Mouse (Mus musculus) neutrophil, adult 83 days (primary cell): ENCODE data around the gene Rabif. TPM values are rescaled to one million over a fixed set of nuclear protein-coding genes. Genes with fewer than 3 reads are reported as not detected.

Experiments used
- total RNA-seq, 2 experiments: library from RNA; stranded (reverse); gene quantifications; one replicate each; pipeline ENCODE4 v1.2.4; 2023

Rabif gene
- 10 to 100 TPM; 17.7 to 20.5 TPM for total RNA-seq

GRCm38 (mm10) chr1:134494428-134495215 lies at the start of gene Rabif:
TSS of gene Rabif (plus strand) at chr1:134494648.

DNA sequence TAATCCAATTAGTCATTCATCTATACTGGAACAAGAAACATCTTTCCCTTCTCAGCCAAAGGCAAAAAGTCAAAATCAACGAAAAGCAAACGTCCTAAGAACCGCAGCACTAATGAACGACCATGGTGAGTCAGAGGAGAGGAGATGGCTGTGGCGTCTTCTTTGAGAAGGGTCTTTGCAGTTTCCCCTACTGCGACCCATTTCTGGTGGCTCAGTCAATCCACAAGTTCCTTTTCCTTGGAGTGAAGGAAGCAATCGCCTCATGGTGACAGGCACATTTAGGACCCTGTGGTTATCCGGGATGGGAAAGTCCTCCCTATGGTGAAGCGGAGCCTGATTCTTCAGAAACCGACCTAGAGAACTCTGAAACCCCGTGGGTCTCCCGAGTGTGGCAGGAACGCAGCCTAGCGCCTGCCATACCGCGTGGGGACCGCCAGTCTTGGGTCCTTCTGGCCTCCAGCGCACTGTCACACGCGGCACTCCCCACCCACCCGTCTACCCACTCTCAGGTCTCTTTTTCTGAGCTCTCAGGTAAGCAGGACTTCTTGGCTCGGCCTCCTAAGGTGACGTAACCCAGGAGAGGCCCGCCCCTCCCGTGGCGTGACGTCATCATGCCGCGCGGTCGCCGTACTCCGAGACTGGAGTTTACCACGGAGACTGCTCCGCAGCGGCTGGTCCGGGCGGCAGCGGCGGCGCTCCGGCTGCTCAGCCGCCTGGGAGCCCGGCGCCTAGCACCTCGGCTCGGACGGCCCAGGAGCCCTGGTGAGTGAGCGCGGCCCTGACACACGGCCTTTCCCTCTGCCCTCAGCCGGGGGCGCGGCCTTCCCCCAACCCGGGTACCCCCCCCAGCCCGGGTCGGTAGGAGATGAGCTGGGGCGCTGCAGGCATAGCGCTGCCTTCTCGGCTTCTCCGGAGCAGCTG lies 39.3 kb upstream of the Rabif start, which contains the start of gene Klhl12:
TSS of gene Klhl12 (plus strand) at position 628 of the 921 bp plus-strand sequence.

DNA sequence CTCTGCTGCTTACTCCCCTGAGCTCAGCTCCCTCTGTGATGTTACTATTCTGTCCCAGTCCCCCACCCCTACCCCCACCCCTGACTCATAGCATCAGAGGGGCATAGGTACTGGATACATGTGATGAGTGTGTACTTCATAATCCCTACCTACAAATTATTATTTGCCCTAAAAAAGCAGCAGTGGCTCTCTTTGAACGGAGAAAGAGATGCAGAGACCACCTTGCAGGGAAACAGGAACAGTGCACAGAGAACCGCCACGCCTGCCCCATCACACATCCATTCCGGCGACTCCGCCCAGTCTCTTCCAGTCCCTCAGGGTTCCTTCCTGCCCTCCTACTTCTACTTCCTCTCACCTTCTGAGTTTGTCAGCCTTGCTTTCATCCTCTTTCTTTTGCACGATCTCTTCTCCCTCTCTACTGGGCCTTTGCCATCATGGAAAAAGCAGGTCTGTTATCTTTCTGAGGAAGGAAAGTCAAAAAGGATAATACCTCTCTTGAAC lies 55.2 kb downstream of the Rabif start, which contains the start of gene Mgat4e:
TSS of gene Mgat4e (minus strand) at position 51 of the 501 bp plus-strand sequence.

Other genes with a start within 250 kb of the Rabif start
- gene Myog, start 204.7 kb upstream of the Rabif start, total RNA-seq, result not detected
- 10 to 100 TPM; 11.4 to 11.9 TPM for gene Ppfia4, start 161.7 kb upstream of the Rabif start, total RNA-seq
- gene Tmem183a, start 132.7 kb upstream of the Rabif start, total RNA-seq, result 10 to 100 TPM; 43.2 to 64.0 TPM
- gene 4933406M09Rik, start 108.7 kb upstream of the Rabif start, total RNA-seq, result not detected
- gene Cyb5r1, start 89.1 kb upstream of the Rabif start, total RNA-seq, result 10 to 100 TPM; 51.7 to 56.4 TPM
- gene Adipor1, start 79.3 kb upstream of the Rabif start, total RNA-seq, result 100 to 1,000 TPM; 258 to 272 TPM
- 10 to 100 TPM; 25.9 to 26.4 TPM for gene Klhl12, start 39.1 kb upstream of the Rabif start, total RNA-seq
- gene Mgat4e, start 55.0 kb downstream of the Rabif start, total RNA-seq, result not detected
- 10 to 100 TPM; 38.5 to 48.1 TPM for gene Kdm5b, start 65.5 kb downstream of the Rabif start, total RNA-seq
- under 1 TPM in 1 of 2 experiments, not detected in 1; 0.11 TPM for gene Syt2, start 152.0 kb downstream of the Rabif start, total RNA-seq